Mouse (Mus musculus) left cerebral cortex, adult 2 months (tissue): Measurements from ENCODE around the gene Oxa1l. TPM values are rescaled to one million over a fixed set of nuclear protein-coding genes. Genes with fewer than 3 reads are reported as not detected.

Source experiments
- DNase-seq, 2 experiments: peaks; one replicate each; pipeline ENCODE4 v3.0.0; 2021 to 2022; ENCODE audit warnings: low spot score in 2 of 2, mixed read lengths in 1 of 2; ENCODE audit errors: extremely low spot score in 1 of 2
- H3K27ac ChIP-seq: fragments of 200-600 bp; 2 replicates; pipeline ENCODE4 v1.8.1; 2022
- H3K4me3 ChIP-seq: fragments of 200-600 bp; 2 replicates; pipeline ENCODE4 v1.8.1; 2022
- CTCF ChIP-seq: fragments of 200-600 bp; IDR thresholded peaks from 2 replicates; pipeline ENCODE4 v1.8.1; 2022; ENCODE audit warnings: antibody characterized with exemption, mild to moderate bottlenecking, moderate library complexity
- intact Hi-C: fragments of 180-260 bp; cut with DNase I; formaldehyde crosslinking; loops from one replicate; pipeline ENCODE4 v1.15.1; 2025
- total RNA-seq, 2 experiments: library from RNA; stranded (reverse); gene quantifications; 2 replicates each; pipeline ENCODE4 v1.2.3; 2021

Oxa1l gene
- total RNA-seq, 2 experiments from 2014 or later, result 49.1 to 51.1 TPM

DNA sequence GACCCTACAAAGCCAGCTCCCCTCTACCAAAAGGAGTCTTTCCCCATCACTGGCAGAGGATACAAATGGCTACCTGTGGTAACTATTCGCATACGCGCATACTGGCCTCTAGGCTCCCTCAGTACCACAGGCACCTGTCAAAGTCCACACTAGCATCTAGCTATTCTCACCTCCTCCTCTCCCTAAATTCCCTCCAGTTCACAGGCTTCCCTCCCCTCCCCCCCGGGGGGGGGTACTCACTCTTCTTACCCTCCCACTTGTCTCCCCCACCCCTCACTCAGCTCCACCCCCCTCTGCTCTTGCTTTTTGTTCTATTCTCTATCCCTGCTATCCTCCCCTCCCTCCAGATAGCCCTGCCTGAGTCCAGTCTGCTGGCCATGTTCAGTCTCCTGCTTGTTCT is 20.0 kb downstream of the Oxa1l start:
- Histone ChIP-seq H3K27ac (no peak overlapping the region), H3K4me3 (no peak overlapping the region)
- DNase-seq, result no peak
- no peak for TF ChIP-seq CTCF
- intact Hi-C loops, result no loop called here

DNA sequence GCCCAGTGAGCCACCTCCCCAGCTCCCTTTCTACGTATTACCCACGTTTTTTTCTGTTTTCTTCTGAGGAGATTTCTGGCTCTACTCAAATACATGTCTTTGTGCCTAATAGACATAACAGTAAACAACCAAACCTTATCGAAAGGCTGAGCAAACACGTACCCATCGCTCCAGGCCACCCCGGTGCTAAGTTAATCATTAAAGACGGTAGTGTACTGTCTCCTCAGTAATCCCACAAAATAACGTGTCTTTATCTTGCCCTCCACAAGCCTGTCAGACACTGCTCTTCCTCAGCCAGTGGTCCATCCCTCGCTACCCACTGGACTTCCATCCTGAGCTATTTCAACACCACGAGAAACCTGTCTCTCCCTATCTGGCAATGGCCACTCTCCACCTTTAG is 21.2 kb downstream of the Oxa1l start:
- no peak overlapping the region for H3K4me3 ChIP-seq
- no peak for TF ChIP-seq CTCF
- intact Hi-C loops, result no loop called here
- no peak overlapping the region for H3K27ac ChIP-seq
- no peak for DNase-seq

DNA sequence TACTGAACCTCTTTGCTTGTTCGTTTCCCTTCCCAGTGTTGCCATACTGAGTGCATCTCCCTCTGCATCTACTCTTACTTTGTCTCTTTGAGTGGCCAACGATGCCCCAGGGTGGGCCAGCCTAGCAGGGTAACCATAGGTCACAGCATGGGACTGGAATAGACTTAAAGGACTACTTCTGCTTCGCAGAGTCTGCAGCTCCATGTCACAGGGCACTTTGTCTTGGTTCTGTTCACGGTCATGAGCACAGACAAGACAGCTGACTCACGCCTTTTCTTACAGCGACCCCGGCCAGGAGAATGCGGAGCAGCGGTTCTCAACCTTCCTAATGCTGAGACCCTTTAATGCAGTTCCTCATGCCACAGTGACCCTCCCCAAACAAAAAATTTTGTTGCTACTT is 22.0 kb downstream of the Oxa1l start:
- no peak for TF ChIP-seq CTCF
- intact Hi-C loops, result no loop called here
- no peak for DNase-seq
- no peak overlapping the region for H3K4me3 ChIP-seq
- H3K27ac ChIP-seq, result no peak overlapping the region

DNA sequence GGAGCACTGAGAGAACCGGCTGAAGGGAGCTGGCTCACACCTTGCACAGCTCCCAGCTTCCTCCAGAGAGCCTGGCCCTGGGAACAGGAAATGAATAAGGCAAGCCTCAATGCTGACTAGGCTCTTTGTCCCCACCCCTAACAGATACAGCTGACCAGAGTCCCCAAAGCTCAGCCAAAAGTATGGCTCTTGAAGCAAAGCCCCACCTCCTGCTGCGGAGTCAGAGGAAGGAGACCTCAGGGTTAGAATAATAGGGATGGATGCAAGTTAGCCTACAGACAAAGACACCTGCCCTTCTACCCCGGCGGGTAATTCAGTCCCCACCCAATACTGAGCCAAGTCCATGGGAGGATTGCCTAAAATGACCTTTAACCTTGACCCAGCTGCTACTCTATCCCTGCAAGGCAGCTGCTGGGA is 22.7 kb downstream of the Oxa1l start:
- H3K27ac ChIP-seq, result no peak overlapping the region
- TF ChIP-seq CTCF, result no peak
- H3K4me3 ChIP-seq, result no peak overlapping the region
- intact Hi-C loops, result no loop called here
- no peak for DNase-seq

DNA sequence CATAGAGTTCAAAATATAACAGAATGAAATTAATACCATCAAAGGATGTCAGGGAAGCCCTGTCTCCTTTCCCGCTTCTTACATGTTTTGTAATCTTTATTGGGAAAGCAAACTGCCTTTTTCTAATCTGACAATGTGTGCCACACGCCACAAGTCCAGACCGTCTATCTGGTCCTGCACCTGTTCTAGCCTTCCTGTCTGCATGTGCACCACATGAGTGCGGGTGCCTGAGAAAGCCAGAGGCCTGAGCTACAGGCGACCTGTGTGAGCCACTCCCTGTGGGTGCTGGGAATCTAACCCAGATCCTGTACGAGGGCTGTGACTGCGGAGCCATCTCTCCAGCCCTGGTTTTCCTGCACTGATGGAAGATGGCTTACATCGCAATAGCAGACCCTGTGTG is 23.8 kb downstream of the Oxa1l start:
- DNase-seq, result no peak
- intact Hi-C loops, result no loop called here
- Histone ChIP-seq H3K4me3 (no peak overlapping the region), H3K27ac (no peak overlapping the region)
- TF ChIP-seq CTCF, result no peak

DNA sequence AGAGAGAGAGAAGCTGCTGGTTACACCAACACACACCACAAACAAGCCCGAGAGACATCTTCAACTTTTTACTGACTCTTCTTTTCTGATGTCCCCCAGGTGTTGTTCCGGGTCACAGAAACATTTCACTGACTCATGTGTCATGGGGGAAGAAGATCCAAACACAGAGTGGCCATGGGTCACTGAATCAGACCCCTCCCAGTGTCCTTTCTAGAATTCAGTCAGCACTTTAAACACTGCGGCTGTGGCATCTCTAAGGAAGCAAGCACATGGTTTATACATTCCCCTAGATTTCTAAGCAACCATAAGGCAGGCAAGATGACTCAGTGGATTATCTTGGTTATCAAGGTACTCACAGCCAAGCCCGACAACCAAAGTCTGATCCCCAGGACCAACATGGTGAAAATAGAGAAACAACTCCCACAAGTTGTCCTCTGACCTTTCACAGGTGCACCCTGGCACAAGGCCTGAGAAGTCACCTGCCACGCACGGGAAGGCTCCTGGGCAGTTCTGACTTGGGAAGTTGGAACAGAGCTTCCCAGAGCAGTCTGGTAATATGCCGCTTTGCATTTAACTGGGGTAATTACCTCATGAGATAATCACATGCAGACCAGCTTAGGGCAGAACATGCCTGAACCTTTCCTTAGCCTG is 25.5 kb downstream of the Oxa1l start:
- intact Hi-C loops, result no loop called here
- TF ChIP-seq CTCF, result no peak

DNA sequence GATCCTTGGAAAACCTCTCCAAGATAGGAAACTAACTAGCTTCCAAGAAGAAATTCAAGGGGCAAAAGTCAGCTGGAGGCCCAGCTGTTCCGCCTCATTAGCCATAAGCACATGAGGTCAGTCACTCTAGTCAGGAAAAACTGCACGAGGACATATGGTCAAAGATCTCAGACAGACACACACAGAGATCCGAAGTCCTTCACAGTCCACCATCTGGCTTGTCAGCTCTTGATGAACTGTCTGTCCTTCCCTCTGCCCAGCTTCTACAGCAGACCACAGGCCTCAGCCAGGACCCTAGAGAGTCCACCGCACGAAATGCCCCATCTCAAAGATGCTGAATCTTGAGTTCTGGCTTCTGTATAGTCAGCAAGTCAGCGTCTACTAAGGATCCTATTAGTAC is 26.9 kb downstream of the Oxa1l start:
- no peak overlapping the region for H3K27ac ChIP-seq
- no peak overlapping the region for H3K4me3 ChIP-seq
- intact Hi-C loops, result no loop called here
- DNase-seq, result no peak
- TF ChIP-seq CTCF, result no peak

More for the DNA sequence above, 25.5 kb downstream of the Oxa1l start:
- no peak for DNase-seq
- Histone ChIP-seq H3K4me3 (no peak overlapping the region), H3K27ac (no peak overlapping the region)

DNA sequence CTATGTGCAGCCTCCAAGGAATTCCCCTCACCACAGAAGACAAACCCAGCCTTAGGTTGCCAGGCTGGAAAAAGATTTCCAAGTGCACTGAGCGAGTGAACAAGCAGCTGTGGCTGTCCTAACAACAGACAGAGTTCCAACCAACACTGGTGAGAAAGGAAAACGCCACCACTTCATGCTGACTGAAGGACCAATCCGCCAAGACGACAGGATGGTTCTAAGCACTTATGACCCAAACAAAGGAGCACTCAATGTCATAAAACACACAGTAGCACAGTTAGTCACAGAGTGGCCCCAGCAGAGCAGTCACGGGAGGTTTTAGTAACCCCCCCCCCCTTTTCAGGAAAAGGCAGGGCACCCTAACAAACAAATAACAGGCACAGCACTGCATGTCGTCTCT is 30.2 kb downstream of the Oxa1l start:
- DNase-seq, result no peak
- Histone ChIP-seq H3K4me3 (no peak overlapping the region), H3K27ac (no peak overlapping the region)
- TF ChIP-seq CTCF, result no peak
- intact Hi-C loops, result no loop called here

DNA sequence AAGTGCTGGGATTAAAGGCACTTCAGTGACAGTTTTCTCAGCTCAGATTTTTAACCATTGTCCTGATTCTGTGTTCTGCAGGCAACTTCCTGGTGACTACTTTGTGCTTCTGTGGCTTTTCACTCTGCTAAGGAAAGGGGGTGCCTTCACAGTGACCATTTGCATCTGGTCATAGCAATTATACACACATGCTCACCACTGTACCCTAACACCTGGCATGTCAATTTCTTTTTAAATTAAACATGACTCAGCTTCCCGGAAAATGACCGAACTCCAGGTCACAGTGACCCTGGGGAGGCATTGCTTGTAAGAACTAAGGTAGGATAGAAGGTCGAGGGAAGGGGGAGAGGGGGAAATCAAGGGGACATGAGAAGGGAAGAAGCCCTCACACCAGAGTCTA is 33.2 kb downstream of the Oxa1l start:
- no peak for DNase-seq
- intact Hi-C loops, result no loop called here
- no peak overlapping the region for H3K27ac ChIP-seq
- H3K4me3 ChIP-seq, result no peak overlapping the region
- no peak for TF ChIP-seq CTCF

DNA sequence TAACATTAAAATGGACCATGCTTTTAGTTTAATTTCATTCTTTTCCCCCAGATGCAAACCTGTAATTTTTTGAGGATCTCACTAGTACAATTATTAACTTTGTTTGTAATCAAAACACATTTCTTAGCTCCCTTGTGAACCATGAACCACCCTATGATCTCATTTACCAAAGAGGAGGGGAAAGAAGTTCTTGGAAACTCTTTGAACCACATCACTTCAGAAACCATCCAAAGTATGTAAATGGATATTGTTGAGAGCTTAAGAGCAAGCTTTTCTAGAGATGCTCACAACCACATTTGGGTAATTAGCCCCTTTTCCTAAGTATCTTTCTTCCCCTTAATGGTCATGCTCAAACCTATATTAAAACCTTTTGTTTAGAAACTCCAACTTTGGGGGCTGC is 33.7 kb downstream of the Oxa1l start:
- H3K4me3 ChIP-seq, result no peak overlapping the region
- TF ChIP-seq CTCF, result no peak
- intact Hi-C loops, result no loop called here
- no peak overlapping the region for H3K27ac ChIP-seq
- DNase-seq, result no peak

DNA sequence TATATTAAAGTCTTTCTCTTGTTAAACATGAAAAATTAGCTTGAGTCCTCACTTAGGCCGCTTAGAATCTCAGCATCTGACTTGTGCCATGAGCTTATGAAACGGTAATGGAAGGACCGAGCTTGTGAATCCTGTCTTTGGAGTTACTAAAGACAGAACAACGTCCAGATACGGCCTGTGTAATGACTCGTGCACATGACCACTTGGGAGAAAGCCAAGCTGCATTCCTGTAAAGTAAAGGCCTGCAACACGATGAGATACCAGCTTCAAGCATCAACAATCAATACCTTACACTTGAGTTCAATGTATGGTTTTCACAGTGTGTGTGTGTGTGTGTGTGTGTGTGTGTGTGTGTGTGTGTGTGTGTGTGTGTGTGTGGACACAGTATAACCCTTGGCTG is 36.1 kb downstream of the Oxa1l start:
- no peak for TF ChIP-seq CTCF
- no peak overlapping the region for H3K27ac ChIP-seq
- DNase-seq, result no peak
- no peak overlapping the region for H3K4me3 ChIP-seq
- intact Hi-C loops, result no loop called here

DNA sequence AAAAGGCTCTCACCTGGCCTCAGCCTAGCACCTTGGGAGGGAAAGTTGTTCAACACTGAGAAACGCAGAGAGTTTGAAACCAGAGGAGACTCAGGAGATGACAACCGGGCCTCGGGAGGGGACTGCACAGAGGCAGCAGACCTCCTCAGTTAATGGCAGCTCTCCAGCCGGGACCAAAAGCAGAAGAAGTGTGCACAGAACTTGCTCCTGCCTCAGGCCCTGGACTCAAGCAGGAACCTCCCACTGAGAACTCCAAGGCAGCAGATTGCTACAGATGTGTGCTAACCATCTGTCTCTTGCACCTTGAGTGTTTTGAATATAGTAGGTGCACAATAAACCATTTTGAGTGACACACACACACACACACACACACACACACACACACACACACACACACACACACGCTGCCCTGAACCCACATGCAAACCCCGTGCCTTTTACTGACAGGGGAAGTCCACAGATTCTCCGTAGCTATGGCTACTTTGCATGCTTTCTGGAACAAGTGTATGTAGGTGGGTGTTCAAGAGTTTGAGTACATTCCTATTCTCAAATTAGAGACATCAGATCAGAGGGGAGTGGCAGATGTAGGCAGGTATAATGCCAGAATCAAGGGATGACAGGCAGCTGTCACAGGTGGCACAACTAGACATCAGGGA is 37.4 kb downstream of the Oxa1l start:
- no peak for DNase-seq
- Histone ChIP-seq H3K27ac (no peak overlapping the region), H3K4me3 (no peak overlapping the region)
- intact Hi-C loops, result no loop called here
- TF ChIP-seq CTCF, result no peak

DNA sequence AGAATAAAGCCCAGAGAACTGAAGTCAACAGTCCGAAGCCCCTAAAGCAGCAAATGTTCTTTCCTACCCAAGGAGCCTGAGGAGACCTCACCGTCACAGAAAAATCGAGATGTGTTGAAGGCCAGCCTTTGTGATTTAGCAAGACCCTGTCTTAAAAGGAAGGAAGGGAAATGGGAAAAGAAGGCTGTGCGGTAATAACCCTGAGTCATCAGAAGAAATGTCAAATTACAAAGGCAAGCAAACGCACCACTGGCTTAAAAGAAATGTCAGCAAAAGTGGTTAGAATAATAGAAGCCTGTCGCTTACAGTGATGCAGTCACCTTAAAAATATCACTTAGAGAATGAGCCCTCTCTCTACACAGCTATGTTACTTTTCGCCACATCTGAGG is 37.9 kb downstream of the Oxa1l start:
- intact Hi-C loops, result no loop called here
- no peak overlapping the region for H3K4me3 ChIP-seq
- H3K27ac ChIP-seq, result no peak overlapping the region
- no peak for TF ChIP-seq CTCF
- DNase-seq, result no peak
